Mouse (Mus musculus): Measurements from ENCODE around the gene Fam163a. TPM values are rescaled to one million over a fixed set of nuclear protein-coding genes. Genes with fewer than 3 reads are reported as not detected.

Fam163a gene
- total and polyA plus RNA-seq, 2 experiments from 2014 or later: 3.5 to 3.7 TPM

DNA sequence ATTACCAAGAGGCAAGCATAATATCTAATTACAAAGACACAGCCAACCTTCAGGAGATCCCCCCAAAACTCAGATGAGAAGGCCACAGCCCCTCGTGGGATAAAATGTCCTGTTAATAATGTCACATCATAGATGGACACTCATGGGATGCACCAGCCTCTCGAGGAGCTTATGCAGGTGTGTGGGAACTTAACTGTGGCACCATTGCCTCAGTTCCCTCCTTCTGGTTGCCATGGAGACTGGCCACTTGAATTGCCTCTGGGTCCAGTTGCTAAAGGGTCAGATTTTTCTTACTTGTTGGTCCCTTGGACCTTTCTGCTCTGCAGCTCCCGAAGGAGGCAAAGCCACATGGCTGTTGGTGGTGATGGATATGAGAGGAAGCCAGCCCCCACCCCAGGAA lies 127.2 kb downstream of the Fam163a start:
- TF ChIP-seq CTCF (IDR thresholded peaks at IDR 0.05; ENCODE audit: low read depth): no peak
- no peak for ATAC-seq
- 75% methylated on average over 3 of the region's 3 CpGs for WGBS
- no peak for DNase-seq (ENCODE audit: low spot score)
- H3K27ac ChIP-seq: no peak overlapping the region
- H3K27me3 ChIP-seq (ENCODE audit: insufficient read depth, low read length): no peaks in the 10 kb centered on the region
- H3K9me3 ChIP-seq (ENCODE audit: low read length): no peaks in the 10 kb centered on the region
- H3K4me1 ChIP-seq (ENCODE audit: insufficient read depth, low read length): no peaks in the 10 kb centered on the region
- H3K4me3 ChIP-seq (ENCODE audit: low read length): no peak overlapping the region
- H3K4me2 ChIP-seq (ENCODE audit: low read depth, low read length): no peak overlapping the region
- no peaks in the 10 kb centered on the region for H3K36me3 ChIP-seq (ENCODE audit: insufficient read depth, low read length)
- H3K9ac ChIP-seq (replicated peaks; ENCODE audit: low read length): no peak overlapping the region

- Histone ChIP-seq H3K9me3 (ENCODE audit: low read length) (no peaks in the 10 kb centered on the region), H3K36me3 (ENCODE audit: insufficient read depth, low read length) (no peaks in the 10 kb centered on the region), H3K27me3 (ENCODE audit: insufficient read depth, low read length) (no peaks in the 10 kb centered on the region), H3K27ac (no peak overlapping the region), H3K9ac (replicated peaks; ENCODE audit: low read length) (no peak overlapping the region), H3K4me3 (ENCODE audit: low read length) (no peak overlapping the region), H3K4me1 (ENCODE audit: insufficient read depth, low read length) (no peaks in the 10 kb centered on the region), H3K4me2 (ENCODE audit: low read depth, low read length) (no peak overlapping the region)
- 59% methylated on average over 4 of the region's 4 CpGs for whole genome bisulfite sequencing
- no peak for DNase-seq (ENCODE audit: low spot score)
- no peak for TF ChIP-seq CTCF (IDR thresholded peaks at IDR 0.05; ENCODE audit: low read depth)
- ATAC-seq: no peak
Measured at GRCm38 (mm10) chr1:156076474-156076873, 128.4 kb downstream of the Fam163a start.

- Histone ChIP-seq H3K4me3 (ENCODE audit: low read length) (no peak overlapping the region), H3K27me3 (ENCODE audit: insufficient read depth, low read length) (no peaks in the 10 kb centered on the region), H3K36me3 (ENCODE audit: insufficient read depth, low read length) (no peaks in the 10 kb centered on the region), H3K9me3 (ENCODE audit: low read length) (no peaks in the 10 kb centered on the region), H3K4me2 (ENCODE audit: low read depth, low read length) (no peak overlapping the region), H3K9ac (replicated peaks; ENCODE audit: low read length) (no peak overlapping the region), H3K27ac (no peak overlapping the region), H3K4me1 (ENCODE audit: insufficient read depth, low read length) (no peaks in the 10 kb centered on the region)
- ATAC-seq: no peak
- no peak for TF ChIP-seq CTCF (IDR thresholded peaks at IDR 0.05; ENCODE audit: low read depth)
- DNase-seq (ENCODE audit: low spot score): no peak
- 62% methylated on average over 8 of the region's 8 CpGs for WGBS
Measured at GRCm38 (mm10) chr1:156074575-156074974, 130.3 kb downstream of the Fam163a start.

GRCm38 (mm10) chr1:156073169-156073821 lies 131.5 kb downstream of the Fam163a start:
- Histone ChIP-seq H3K27me3 (ENCODE audit: insufficient read depth, low read length) (no peaks in the 10 kb centered on the region), H3K4me2 (ENCODE audit: low read depth, low read length) (no peak overlapping the region), H3K27ac (no peak overlapping the region), H3K36me3 (ENCODE audit: insufficient read depth, low read length) (no peaks in the 10 kb centered on the region), H3K4me1 (ENCODE audit: insufficient read depth, low read length) (no peaks in the 10 kb centered on the region), H3K9me3 (ENCODE audit: low read length) (no peaks in the 10 kb centered on the region), H3K9ac (replicated peaks; ENCODE audit: low read length) (no peak overlapping the region), H3K4me3 (ENCODE audit: low read length) (no peak overlapping the region)
- ATAC-seq (no peak), DNase-seq (ENCODE audit: low spot score) (no peak)
- no peak for TF ChIP-seq CTCF (IDR thresholded peaks at IDR 0.05; ENCODE audit: low read depth)
- WGBS: 63% methylated on average over 15 of the region's 15 CpGs

DNA sequence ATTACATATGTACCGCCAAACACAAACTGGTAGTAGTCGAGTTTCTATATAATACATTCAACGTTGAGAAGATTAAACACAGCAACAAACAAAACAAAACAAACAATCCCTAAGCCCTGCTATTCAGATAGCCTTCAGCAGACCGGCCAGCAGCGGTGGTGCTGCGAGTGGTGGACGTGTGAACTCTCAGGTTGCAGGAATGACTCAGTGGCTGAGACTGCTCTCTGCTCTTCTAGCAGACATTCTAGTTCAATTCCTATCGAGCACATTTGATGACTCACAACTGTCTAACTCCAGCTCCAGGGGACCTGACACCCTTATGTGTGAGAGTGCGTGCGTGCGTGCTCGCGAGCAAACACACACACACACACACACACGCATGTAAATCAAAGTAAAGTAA lies 134.7 kb downstream of the Fam163a start:
- WGBS: 89% methylated on average over 14 of the region's 14 CpGs

DNA sequence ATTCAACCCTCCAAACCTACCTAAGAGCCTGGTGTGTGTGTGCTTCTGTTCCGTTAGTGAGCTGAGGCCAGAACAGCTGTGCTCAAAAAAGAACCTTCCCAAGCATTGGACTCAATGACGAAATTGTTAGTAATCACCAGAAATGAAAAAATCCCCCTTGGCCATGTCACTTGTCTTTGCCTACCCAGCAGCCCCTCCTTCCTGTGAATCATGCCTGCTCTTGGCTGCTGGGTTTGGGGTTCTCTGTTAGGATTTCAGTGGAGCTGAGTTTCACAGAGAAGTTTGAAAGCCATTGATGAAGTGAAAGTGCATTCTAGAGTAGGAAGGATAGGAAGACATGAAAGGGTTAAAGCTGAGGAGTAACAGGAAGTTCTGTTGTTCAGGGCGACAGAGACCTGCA lies 138.7 kb downstream of the Fam163a start:
- Histone ChIP-seq H3K4me3 (ENCODE audit: low read length) (no peak overlapping the region), H3K27me3 (ENCODE audit: insufficient read depth, low read length) (no peaks in the 10 kb centered on the region), H3K4me1 (ENCODE audit: insufficient read depth, low read length) (no peaks in the 10 kb centered on the region), H3K36me3 (ENCODE audit: insufficient read depth, low read length) (peaks cover 31% of the 10 kb centered on the region), H3K9ac (replicated peaks; ENCODE audit: low read length) (no peak overlapping the region), H3K4me2 (ENCODE audit: low read depth, low read length) (no peak overlapping the region), H3K27ac (no peak overlapping the region), H3K9me3 (ENCODE audit: low read length) (no peaks in the 10 kb centered on the region)
- ATAC-seq (no peak), DNase-seq (ENCODE audit: low spot score) (no peak)
- no peak for TF ChIP-seq CTCF (IDR thresholded peaks at IDR 0.05; ENCODE audit: low read depth)
- WGBS: 62% methylated on average over 3 of the region's 3 CpGs

More for the DNA sequence above, 134.7 kb downstream of the Fam163a start:
- peaks cover 5% of the 10 kb centered on the region for H3K36me3 ChIP-seq (ENCODE audit: insufficient read depth, low read length)
- no peak overlapping the region for H3K9ac ChIP-seq (replicated peaks; ENCODE audit: low read length)
- no peaks in the 10 kb centered on the region for H3K4me1 ChIP-seq (ENCODE audit: insufficient read depth, low read length)
- no peak overlapping the region for H3K4me2 ChIP-seq (ENCODE audit: low read depth, low read length)
- no peak overlapping the region for H3K27ac ChIP-seq
- no peak for TF ChIP-seq CTCF (IDR thresholded peaks at IDR 0.05; ENCODE audit: low read depth)
- H3K27me3 ChIP-seq (ENCODE audit: insufficient read depth, low read length): no peaks in the 10 kb centered on the region
- ATAC-seq (no peak), DNase-seq (ENCODE audit: low spot score) (no peak)
- no peak overlapping the region for H3K4me3 ChIP-seq (ENCODE audit: low read length)
- no peaks in the 10 kb centered on the region for H3K9me3 ChIP-seq (ENCODE audit: low read length)

- Histone ChIP-seq H3K9me3 (ENCODE audit: low read length) (no peaks in the 10 kb centered on the region), H3K4me1 (ENCODE audit: insufficient read depth, low read length) (no peaks in the 10 kb centered on the region), H3K9ac (replicated peaks; ENCODE audit: low read length) (no peak overlapping the region), H3K4me3 (ENCODE audit: low read length) (no peak overlapping the region), H3K27ac (no peak overlapping the region), H3K4me2 (ENCODE audit: low read depth, low read length) (no peak overlapping the region), H3K27me3 (ENCODE audit: insufficient read depth, low read length) (no peaks in the 10 kb centered on the region), H3K36me3 (ENCODE audit: insufficient read depth, low read length) (peaks cover 31% of the 10 kb centered on the region)
- 94% methylated on average over 4 of the region's 4 CpGs for WGBS
- no peak for ATAC-seq
- DNase-seq (ENCODE audit: low spot score): no peak
- no peak for TF ChIP-seq CTCF (IDR thresholded peaks at IDR 0.05; ENCODE audit: low read depth)
Measured at GRCm38 (mm10) chr1:156062193-156062592, 142.6 kb downstream of the Fam163a start.

All from hindbrain, postnatal 0 days (tissue).